1 mouse cellular context compared by ENCODE assay signal in the genomic region with DNA sequence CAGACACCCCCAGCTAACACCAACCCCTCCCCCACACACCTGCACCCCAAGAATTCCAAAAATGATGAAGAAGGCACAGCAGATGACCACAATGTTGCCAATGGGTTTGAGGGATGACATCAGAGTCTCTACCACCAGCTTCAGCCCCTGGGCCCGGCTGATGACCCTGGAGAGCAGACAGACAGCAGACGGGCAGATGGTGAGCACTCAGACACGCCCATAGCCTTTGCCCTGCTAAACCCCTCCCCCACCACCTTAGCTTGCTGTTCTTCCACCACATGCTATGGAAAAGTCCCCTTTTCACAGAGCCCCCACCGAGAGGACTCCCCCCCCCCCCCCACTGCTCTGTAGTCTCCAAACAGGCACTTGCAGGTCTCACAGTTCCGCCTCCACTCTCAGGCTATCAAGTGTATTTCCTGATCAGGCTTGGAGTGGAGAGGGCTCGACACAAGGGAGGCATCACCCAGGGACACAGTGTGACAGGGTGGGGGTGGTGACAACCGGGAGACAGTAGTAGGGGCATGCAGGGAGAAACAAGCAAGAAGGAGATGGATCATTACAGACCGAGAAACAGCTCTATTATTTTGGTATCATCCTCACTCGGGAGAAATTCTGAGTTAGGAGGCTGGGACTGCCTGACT.
TF ChIP-seq lines count a peak whose summit lies in the region.

No protein-coding gene starts in this region.

TF ChIP-seq in CH12.LX, 34 proteins besides CTCF, POLR2A, EP300 and RAD21:
- TF ChIP-seq CHD2 (IDR thresholded peaks at IDR 0.05; ENCODE audit: low read length) (peak; percentile 29; the same call in 1 of the 2 replicates), MAX (IDR thresholded peaks at IDR 0.05; ENCODE audit: low read length) (no peak), KAT2A (IDR thresholded peaks at IDR 0.05; ENCODE audit: insufficient replicate concordance, low read length) (no peak), TCF12 (IDR thresholded peaks at IDR 0.05; ENCODE audit: low read depth, low read length) (0 out of 2 replicates have a peak, but pooled peaks have one; percentile 11)
